Mouse (Mus musculus): ENCODE measurements around the gene Supt5. TPM values are rescaled to one million over a fixed set of nuclear protein-coding genes. Genes with fewer than 3 reads are reported as not detected.
"Not testable (repeated sequence)": the region's sequence is repeated elsewhere in the genome, so short reads cannot be mapped to it uniquely, and the experiment has no call there.

The Supt5 gene
- total RNA-seq (2021): 100 to 1,000 TPM; 143 to 193 TPM
- long read RNA-seq, experiment 1, partial matches to known transcripts: 56 of 70 reads
- long read RNA-seq, experiment 1, other reads (novel, unspliced or antisense): 12 of 70 reads
- long read RNA-seq, experiment 2, partial matches to known transcripts: 32 of 35 reads
- long read RNA-seq, experiment 2, other reads (novel, unspliced or antisense): 2 of 35 reads

DNA sequence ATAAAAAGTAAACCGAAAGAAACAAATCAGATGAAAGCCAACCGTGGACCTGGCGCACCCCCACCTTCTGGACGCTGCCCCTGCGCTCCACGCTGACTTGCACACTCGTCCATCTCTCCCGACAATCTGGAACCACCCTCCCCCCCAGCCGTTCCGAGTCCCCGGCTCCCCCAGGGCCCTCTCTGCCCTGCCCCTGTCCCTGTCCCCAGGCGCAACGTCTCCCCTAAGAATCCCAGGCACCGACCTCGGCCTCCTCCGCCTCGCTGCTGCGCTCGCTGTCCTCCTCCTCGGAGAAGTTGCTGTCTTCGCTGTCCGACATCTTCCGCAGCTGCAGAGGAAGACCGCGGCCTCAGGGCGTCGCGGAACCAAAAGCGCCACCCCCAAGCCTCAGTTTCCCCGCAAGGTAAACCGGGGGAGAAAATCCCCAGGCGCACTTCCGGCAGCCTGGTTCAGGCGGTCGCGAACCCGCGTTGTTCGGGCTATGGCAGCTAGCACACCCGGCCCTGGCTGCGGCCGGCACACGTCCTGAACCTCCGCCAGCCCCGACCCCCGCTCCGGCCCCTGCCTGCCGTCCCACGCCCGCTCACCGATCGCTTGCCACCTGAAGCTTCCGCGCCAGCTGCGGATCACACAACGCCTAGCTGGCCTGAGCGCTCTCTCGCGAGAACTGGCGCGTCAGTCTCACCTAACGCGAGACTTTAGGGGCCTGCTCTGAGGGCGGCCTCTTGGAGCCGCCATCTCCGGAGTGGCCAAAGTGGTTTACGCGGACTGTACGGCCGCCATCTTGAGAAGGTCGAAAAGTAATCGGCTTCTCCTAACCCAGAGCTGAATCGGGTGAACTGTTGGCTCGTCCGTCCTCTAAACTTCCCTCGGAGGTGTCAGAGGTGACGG lies at the start of gene Supt5:
TSS of gene Supt5 (minus strand) at position 639 of the 891 bp plus-strand sequence.
- DNase-seq (ENCODE audit: low spot score in 2 of 2): peak; percentile 94

DNA sequence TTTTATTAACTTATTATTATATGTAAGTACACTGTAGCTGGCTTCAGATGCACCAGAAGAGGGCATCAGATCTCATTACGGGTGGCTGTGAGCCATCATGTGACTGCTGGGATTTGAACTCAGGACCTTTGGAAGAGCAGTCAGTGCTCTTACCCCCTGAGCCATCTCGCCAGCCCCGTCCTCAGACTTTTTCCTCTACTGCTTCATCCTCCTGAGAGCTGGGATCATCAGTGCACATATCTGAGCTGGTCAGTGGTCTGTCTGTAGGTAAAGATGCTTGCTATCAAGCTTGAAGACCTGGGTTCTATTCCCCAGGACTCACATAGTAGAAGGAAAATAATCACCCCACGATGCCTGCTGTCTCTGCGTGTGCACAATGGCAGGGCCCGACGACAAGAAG lies 48.8 kb upstream of the Supt5 start:
- not testable (repeated sequence) for DNase-seq (ENCODE audit: low spot score in 2 of 2)

DNA sequence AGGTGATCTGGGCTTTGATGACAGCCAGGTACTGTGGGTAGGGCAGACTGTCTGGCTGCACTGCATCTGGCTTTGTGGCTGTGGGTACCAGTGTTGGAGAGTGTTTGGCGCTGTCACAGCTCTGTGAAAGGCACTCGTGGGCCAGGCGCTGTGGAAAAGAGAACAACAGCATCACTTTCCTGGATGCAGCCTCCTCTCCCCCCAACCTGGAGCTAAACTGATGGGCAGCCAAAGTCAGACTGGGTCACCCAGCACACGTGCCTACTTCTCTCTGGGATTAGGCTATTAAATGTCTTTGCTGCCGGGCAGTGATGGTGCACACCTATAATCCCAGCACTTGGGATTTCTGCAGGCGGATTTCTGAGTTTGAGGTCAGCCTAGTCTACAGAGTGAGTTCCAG lies 48.3 kb upstream of the Supt5 start:
- not testable (repeated sequence) for DNase-seq (ENCODE audit: low spot score in 2 of 2)

DNA sequence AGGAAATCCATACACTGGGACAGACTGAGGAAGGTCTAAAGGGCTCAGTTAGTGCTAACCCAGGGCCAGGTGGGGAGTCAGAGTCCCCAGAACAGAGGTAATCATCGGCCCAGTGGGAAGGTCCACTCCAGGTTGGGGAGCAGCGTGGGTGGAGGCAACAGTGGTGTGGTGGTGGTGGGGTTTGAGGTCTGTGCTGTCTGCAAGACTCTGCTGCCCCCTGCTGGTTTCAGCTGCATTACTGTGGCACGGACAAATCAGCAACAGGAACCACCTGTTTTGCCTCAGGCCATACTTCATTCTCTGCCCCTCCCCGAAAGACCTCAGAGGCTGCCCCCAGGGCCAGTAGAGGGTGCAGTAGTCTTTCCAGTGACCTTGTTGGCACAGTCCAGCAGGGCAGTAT lies 47.9 kb upstream of the Supt5 start:
- DNase-seq (ENCODE audit: low spot score in 2 of 2): peak; percentile 84 to 90

DNA sequence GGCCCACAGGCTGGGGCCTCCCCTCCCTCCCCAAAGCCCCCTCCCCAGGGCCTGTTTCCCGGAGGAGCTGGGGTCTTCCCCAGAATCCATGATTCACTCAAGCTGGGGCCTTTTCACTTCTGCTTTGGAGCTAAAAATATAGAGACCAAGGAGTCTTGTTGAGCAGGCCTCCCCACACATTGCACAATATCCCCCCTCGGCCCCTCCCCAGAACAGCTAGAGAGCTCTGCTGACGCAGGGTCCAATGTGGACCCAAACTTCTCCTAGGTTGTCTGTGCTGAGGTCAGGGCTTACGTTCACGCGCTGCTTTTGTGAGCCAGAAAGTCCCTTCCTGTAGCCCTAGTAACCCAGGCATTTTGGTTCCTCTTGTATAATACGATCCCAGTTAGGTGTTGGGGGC lies 47.5 kb upstream of the Supt5 start:
- DNase-seq (ENCODE audit: low spot score in 2 of 2): no peak

DNA sequence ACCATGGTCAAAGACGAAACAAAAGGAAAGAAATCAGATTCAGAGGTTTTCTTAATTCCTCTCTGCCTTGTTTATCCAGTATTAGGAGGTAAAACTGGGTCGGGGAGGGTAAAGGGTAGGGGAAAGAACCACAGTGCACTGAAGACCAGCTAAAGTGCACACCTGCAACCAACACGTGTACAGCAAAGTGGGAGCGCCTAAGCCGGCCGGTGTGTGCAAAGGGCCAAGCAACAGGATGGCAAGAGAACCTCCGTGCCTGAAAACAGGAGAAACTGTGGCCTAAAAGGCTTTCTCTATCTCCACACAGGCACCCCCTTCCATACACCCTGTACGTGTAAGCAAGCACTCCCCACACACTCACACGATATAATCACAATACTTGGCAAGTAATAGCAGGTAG lies 46.6 kb upstream of the Supt5 start:
- no peak for DNase-seq (ENCODE audit: low spot score in 2 of 2)

DNA sequence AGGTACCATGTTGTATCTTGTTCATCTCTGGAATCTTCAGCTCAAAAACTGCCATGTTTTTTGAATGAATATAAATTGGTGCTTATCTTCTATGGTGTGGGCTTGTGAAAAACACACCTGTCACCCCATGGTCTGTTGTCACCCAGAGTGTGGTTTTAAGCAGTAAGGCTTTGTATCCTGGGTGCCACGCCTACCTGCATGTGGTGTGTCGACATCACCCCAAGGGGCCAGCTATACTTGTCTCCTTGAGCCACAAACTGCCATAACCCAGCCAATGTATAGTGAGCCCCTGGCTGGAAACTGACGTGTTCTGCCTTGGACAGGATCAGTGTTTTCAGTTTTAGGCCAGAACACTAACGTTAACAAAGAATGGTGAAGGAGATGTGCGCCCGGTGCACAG lies 45.6 kb upstream of the Supt5 start:
- no peak for DNase-seq (ENCODE audit: low spot score in 2 of 2)

DNA sequence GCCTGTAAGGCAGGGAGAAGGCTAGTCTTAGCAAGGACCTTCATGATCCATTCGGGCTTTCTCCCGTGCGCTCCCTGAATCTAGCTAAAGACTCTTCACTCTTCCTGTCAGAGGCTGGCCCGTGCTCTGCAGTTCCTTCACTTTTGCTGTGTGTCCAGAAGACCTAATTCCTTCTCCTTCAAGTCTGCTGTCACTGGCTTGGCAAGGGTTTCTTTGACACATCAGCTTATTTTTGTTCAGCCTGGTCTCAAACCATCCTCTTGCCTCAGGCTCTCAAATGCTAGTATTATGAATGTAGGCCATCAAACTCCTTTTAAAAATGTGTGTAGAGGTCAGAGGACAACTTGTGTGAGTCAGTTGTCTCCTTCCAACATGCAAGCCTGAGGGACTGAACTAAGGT lies 45.1 kb upstream of the Supt5 start:
- no peak for DNase-seq (ENCODE audit: low spot score in 2 of 2)

DNA sequence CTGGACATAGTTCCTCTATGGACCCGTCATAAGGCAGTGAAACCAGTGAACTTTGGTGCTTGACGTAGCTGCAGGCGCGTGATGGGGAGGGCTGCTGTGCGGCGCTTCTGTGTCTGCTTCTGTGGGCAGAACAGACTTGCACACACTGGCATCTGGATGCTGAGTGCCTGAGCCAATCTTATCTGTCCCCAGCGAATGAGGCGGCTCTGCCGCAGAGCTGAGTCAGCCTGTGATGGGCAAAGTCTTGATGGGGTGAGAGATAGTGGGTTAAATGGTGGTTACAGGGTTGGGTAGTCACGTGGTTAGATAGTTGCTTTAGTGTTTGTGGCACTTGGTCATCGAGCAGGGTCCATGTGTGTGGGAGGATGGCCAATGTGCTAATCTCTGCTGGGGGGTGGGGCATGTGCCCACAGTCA lies 44.4 kb upstream of the Supt5 start:
- DNase-seq (ENCODE audit: low spot score in 2 of 2): peak in 1 of 2 experiments; percentile 52

DNA sequence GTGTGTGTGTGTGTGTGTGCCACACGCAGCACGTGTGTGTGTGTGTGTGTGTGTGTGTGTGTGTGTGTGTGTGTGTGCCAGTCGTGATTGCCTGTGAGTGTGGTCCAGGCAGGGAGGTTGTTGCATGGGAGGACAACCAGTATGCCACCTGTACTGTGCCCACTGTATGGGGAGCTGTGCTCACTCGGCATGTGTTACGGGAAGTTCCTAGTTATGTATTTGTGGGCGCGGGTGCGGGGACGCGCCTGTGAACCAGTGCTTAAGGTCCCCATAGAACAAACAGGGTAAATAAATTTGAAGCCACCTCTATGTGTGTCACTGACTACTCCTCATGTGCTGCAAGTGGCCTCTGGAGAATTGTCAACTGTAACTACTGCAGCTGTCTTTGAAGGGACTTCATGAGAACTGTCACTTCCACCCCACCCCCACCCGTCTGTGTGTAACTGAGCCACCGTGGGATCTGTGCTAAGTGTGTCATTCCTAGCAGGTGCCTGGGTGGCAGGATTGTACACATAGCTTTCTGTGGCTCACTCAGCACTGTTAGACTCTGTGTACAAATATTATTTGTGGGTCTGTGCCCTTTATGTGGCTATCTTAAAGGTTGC lies 43.9 kb upstream of the Supt5 start:
- DNase-seq (ENCODE audit: low spot score in 2 of 2): no peak

DNA sequence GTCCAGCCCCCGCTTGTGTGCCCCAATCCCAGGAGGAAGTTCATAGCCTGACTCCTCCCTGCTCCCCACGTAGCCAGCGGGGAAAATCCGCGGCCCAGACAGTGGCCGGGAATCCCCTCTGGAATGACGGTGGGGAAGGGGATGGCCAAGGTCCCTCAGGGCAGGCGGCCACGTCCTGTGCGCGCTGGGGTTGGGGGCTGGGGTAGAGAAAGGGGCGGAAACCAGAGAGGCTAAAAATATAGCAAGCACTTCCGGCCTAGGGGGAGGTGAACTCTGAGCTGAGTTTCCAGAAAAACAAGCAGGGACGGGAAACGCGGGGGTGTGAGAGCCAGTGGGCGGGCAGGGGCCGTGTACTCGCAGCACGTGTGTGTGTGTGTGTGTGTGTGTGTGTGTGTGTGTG lies 43.4 kb upstream of the Supt5 start:
- DNase-seq (ENCODE audit: low spot score in 2 of 2): peak; percentile 72 to 76

DNA sequence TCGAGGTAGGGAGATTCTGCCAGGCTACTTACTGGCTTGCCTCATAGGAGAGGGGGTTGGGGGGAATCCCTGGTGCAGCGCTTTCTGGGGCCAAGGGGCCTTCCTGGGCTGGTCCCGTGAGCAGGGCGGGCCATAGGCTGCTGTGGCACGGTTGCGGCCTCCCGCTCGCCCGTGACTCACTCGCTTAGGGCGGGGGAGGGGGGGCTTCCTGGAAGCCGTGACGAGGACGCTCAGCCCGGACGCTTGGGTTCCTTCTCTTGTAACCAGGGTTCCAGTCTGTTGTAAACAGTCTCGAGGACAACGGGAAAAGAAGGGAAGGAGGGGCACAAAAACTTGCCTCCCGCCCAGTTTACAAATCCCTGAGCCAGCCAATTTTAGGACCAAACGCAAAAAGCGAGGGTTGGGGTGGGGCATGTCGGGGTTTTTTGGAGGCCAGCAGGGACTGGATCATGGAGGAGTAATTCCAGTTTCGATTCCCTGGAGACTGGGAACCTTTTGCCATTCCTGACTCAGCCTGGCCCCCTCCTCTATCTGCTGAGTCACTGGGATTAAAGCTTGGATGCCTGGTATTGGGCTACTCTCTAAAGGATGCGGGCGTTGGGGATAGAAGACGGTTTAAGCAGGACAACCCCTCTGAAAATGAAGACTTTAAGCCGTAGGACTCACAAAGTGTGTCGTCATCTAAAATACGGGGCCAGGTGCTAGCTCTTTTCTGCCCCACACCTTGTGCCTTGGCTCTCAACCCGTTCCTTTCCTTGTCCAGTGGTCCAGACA lies 42.7 kb upstream of the Supt5 start:
- peak; percentile 76 to 77 for DNase-seq (ENCODE audit: low spot score in 2 of 2)

DNA sequence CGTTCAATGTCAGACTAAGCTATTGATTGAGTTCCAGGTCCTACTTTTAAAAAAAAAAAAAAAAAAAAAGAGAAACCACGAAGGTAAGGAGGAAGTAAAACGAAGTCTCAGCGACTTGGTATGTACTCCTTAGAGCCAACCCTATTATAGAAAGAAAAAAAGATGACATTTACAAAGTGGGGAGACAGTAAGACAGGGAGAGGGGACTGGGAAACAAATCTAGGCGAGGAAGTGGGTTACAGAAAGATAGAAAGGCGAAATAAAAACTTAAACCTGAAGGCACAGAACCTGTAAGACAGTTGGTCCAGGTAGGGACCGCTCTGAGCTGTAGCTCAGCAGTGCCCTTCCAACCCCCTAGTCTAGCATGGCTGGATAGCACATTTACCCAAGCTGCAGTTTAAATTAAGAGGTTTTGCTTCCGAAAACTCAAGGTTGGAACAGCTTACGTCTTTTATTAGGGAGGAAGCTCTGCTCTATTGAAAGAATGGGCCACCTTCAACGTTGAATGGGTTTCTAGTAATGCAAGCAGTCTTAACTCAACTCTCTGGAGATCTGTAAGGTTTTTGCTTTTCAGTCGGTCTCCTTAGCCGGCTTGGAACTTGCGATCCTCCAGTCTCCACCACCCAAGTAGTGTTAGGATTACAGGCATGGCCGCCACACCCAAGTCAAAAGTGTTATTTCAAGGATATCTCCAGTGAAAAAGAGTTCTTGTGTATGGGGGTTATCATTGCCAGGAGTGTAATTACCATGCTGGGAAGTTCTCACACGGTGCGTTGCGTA lies 41.9 kb upstream of the Supt5 start, which contains the start of gene Zfp36:
TSS of gene Zfp36 (minus strand) at position 17 of the 780 bp plus-strand sequence.
- no peak for DNase-seq (ENCODE audit: low spot score in 2 of 2)

DNA sequence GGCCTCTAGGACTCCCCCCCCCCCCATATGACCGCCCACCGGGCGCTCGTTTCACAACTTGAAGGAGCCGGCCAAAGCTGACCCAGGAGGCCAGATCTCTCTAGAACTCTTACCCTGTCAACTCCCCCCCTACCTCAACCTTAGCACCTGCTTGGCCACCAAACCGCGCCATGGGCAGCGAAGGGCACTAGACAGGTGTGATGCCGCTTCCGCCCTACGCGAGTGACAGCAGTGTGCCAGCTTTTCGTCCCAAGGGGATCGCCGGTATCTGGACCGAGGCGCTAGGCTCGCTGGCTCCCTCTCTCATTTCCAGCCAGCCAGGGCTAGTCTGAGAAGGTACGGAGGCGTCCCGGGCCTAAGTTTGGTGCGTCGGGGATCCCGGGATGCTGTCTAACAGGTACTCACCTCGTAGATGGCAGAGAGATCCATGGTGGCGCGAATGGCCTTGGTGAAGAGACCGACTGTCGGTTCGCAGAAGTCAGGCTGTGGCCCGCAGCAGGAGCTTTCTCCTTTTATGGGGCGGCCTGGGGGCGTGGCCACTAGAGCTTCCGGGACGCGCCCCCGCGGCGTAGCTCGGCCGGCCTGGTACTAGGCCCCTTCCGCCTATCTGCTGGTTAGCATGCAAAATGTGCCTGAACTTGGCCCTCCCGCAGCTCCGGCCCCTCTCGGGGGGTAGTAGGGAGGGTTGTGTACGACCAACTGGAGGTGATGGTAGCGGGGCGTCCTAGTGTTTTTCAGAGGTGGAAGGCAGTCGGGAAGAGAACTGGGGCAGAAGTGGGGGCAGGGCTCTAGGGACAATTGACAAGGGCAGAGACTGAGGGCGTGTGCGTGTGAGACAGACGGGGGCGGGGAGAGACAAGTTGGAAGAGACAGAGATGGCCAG lies 40.5 kb upstream of the Supt5 start:
- DNase-seq (ENCODE audit: low spot score in 2 of 2): peak; percentile 98 to 99

DNA sequence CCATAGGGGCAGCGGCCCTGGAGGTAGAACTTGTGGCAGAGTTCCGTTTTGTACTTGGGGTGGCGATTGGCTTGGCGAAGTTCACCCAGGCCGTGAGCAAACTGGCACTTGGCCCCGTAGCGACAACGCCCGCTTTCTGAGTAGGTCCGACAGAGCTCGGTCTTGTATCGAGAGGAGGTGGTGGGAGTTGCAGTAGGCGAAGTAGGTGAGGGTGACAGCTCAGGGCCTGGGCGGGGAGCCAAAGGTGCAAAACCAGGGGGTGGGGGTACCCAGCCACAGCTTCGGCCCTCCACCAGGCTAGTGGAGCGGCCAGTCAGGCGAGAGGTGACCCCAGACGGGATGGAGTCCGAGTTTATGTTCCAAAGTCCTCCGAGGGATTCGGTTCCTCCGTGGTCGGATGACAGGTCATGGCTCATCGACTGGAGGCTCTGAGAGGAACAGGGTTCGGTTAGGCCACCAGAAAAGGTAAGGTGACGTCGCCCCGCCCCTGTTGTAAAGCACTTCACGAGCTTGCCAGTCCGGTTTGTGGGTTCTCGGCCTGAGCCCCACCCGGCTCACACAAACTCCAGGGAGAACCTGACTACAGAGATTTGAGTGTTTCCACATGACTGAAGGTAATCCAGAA lies 39.6 kb upstream of the Supt5 start:
- DNase-seq (ENCODE audit: low spot score in 2 of 2): peak in 1 of 2 experiments; percentile 65

DNA sequence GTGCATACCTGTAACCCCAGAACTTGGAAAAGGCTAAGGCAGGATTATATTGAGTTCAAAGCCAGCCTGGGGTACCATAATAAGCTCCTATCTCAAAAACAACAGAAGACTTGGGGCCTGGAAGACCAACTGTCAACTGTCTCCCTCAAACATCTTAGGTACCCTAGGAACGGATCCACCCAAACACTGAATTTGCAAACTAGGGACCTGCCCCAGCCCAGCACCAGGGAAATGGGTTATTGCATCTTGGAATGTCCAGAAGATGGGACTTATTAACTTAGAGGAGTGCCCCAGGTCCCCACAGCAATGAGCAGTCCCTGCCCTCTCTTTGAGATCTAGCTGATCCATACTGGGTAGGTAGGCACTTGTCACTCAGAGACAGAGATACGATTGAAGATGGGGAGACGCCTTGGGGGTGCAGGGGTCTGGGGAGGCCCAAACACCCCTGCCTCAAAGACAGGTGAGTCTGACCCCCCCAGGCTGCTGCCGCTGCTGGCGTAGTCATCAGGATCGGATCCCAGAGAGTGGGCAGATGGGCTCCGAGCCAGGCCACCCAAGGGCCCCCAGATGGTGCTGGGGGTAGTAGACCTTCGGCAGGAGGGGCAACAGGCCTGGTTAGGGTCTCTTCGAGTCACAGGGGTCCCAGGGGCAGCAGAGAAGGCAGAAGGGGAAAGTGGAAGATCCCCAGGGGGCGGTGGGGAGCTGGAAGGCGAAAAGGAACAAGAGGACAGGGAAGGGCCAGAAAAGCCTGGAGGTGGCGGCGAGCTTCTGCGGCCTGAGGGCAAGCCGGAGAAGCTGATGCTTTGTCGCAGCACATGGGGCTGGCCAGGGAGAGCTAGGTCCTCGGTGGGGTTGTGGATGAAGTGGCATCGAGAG lies 38.9 kb upstream of the Supt5 start:
- DNase-seq (ENCODE audit: low spot score in 2 of 2): no peak

DNA sequence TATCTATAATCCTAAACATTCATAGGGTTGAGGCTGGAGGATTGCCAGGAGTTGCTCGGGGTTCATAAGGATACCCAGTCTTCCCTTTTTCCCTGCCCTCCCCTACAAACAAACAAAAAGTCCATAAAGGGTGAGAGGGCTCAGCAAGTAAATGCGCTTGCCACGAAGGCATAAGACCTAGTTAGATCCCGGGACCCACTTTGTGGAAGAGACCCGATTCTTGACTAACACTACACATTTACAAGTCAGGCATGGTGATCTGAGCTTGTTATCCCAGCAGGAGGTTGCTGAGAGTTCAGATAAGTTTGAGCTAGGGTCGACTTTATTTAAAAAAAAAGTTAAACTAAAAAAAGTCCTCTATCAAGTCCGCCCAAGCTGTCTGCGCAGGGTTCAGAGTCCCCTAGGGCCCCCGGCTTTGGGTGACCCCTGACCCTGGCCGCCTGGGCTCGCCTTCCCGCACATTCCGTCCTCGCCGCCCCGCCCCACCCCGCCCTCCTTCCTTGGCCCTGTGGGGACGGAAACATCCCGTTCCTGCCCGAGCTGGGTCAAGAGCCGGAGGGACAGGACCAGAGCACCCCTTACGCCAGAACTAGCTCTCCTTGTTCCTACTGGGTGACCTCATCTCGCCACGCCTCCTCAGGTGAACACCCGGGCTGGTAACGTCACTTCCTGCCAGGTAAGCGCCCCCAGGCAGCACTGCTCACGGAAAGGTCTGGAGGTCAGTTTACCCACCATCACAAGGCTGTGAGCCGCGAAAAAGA lies 37.6 kb upstream of the Supt5 start:
- DNase-seq (ENCODE audit: low spot score in 2 of 2): peak; percentile 62 to 81
